Mouse (Mus musculus) c-Kit-positive CD71-positive TER-119-negative erythroid progenitor cells, embryonic 14.5 days (primary cell): ENCODE data around the gene Zbtb20.

Experiments
- DNase-seq: peaks from one replicate; pipeline ENCODE4 v3.0.0-alpha.2; 2013; ENCODE audit warnings: low read depth

The Zbtb20 gene

GRCm38 (mm10) chr16:42875852-42875980 is at the start of gene Zbtb20:
Gene Zbtb20, plus strand, starts transcription at chr16:42875881.
- no peak for DNase-seq

- DNase-seq, result no peak
These were observed 39.7 kb upstream of the Zbtb20 start for GRCm38 (mm10) chr16:42835940-42836339.

GRCm38 (mm10) chr16:42836404-42837120 is 39.1 kb upstream of the Zbtb20 start:
- DNase-seq, result no peak

- DNase-seq, result no peak
These were observed 37.5 kb upstream of the Zbtb20 start for GRCm38 (mm10) chr16:42838226-42838625.

GRCm38 (mm10) chr16:42857564-42858183 is 18.0 kb upstream of the Zbtb20 start:
- DNase-seq, result no peak

GRCm38 (mm10) chr16:42859251-42859650 is 16.4 kb upstream of the Zbtb20 start:
- DNase-seq, result no peak

GRCm38 (mm10) chr16:42863231-42863630 is 12.4 kb upstream of the Zbtb20 start:
- no peak for DNase-seq

GRCm38 (mm10) chr16:42866061-42866460 is 9.6 kb upstream of the Zbtb20 start:
- no peak for DNase-seq

- DNase-seq, result no peak
These were observed 3.6 kb upstream of the Zbtb20 start for GRCm38 (mm10) chr16:42872101-42872500.

- no peak for DNase-seq
These were observed 1.7 kb upstream of the Zbtb20 start for GRCm38 (mm10) chr16:42873942-42874341.

GRCm38 (mm10) chr16:42874456-42874855 is 1.2 kb upstream of the Zbtb20 start:
- DNase-seq, result no peak

GRCm38 (mm10) chr16:42874910-42875851 is 500 bp upstream of the Zbtb20 start:
- peak; percentile 97 for DNase-seq

- peak; percentile 35 for DNase-seq
These were observed 630 bp downstream of the Zbtb20 start for GRCm38 (mm10) chr16:42876021-42877000.

- no peak for DNase-seq
These were observed 4.4 kb downstream of the Zbtb20 start for GRCm38 (mm10) chr16:42880046-42880445.

- no peak for DNase-seq
These were observed 9.9 kb downstream of the Zbtb20 start for GRCm38 (mm10) chr16:42885538-42885937.

GRCm38 (mm10) chr16:42885964-42886363 is 10.3 kb downstream of the Zbtb20 start:
- DNase-seq, result no peak

GRCm38 (mm10) chr16:42897125-42897693 is 21.5 kb downstream of the Zbtb20 start:
- DNase-seq, result no peak

GRCm38 (mm10) chr16:42900328-42900727 is 24.6 kb downstream of the Zbtb20 start:
- no peak for DNase-seq

- DNase-seq, result no peak
These were observed 31.6 kb downstream of the Zbtb20 start for GRCm38 (mm10) chr16:42907283-42907701.

- no peak for DNase-seq
These were observed 32.7 kb downstream of the Zbtb20 start for GRCm38 (mm10) chr16:42908381-42908780.

GRCm38 (mm10) chr16:42908896-42909295 is 33.2 kb downstream of the Zbtb20 start:
- DNase-seq, result no peak

GRCm38 (mm10) chr16:42910016-42910415 is 34.3 kb downstream of the Zbtb20 start:
- no peak for DNase-seq
